Mouse (Mus musculus): ENCODE results near the gene Crybg2.

DNA sequence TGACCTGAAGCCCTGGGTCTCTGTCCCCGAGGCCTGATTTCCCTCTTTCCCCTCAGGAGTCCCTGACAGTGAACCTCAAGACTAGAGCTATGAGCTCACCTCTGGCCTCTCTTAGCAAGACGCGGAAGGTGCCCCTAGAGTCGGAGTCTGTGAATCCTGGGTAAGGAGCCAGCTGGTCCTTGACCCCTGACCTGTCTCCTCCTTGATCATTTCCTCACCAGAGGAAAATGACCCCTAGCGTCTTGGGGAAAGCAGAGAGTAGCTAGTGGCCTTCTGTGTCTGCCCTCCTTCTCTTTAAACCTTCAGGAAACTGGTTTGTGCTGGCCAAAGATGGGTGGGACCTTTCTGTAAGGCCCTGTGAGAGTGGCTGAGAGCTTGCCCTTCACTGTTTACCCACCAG is 47.6 kb downstream of the Crybg2 start:
- TF ChIP-seq CTCF (IDR thresholded peaks at IDR 0.05; ENCODE audit: borderline replicate concordance, extremely low read depth, insufficient read depth, insufficient read length): no peak
- TF ChIP-seq POLR2A (IDR thresholded peaks at IDR 0.05; ENCODE audit: borderline replicate concordance, extremely low read depth, insufficient read depth, insufficient read length, poor library complexity, severe bottlenecking): no peak
